Mouse (Mus musculus) embryonic facial prominence, embryonic 11.5 days (tissue): ENCODE data around the gene Mrpl46. TPM values are rescaled to one million over a fixed set of nuclear protein-coding genes. Genes with fewer than 3 reads are reported as not detected.

Experiments
- ATAC-seq: fragments of 200-750 bp; cut with Nextera tagmentation; replicated peaks from 2 replicates; pipeline ENCODE4 v1.8.0; 2017; ENCODE audit warnings: low read depth; ENCODE audit not compliant: insufficient number of reproducible peaks, low FRiP score, low TSS enrichment
- DNase-seq: peaks from one replicate; pipeline ENCODE4 v3.0.0-alpha.2; 2015; ENCODE audit warnings: low spot score
- H3K27ac ChIP-seq: fragments of 300-500 bp; sonication (generic); replicated peaks from 2 replicates; pipeline ENCODE4 v1.5.1; 2014; ENCODE audit warnings: mild to moderate bottlenecking, low read depth, low read length, control low read depth
- H3K27me3 ChIP-seq: fragments of 300-500 bp; sonication (generic); 2 replicates; pipeline ENCODE4 v1.6.1; 2014; ENCODE audit warnings: mild to moderate bottlenecking, low read length, moderate library complexity, mixed read lengths; ENCODE audit not compliant: control insufficient read depth, insufficient read depth
- H3K36me3 ChIP-seq: fragments of 300-500 bp; sonication (generic); replicated peaks from 2 replicates; pipeline ENCODE4 v1.6.1; 2014; ENCODE audit warnings: low read depth, mild to moderate bottlenecking, low read length, moderate library complexity, mixed read lengths; ENCODE audit not compliant: control insufficient read depth, insufficient read depth
- H3K4me1 ChIP-seq: fragments of 300-500 bp; sonication (generic); 2 replicates; pipeline ENCODE4 v1.6.1; 2014; ENCODE audit warnings: low read length, mixed read lengths; ENCODE audit not compliant: control insufficient read depth, insufficient read depth
- H3K4me2 ChIP-seq: fragments of 300-500 bp; sonication (generic); 2 replicates; pipeline ENCODE4 v1.6.1; 2014; ENCODE audit warnings: low read depth, mild to moderate bottlenecking, control low read depth, low read length, moderate library complexity
- H3K4me3 ChIP-seq: fragments of 300-500 bp; sonication (generic); 2 replicates; pipeline ENCODE4 v1.5.1; 2014; ENCODE audit warnings: low read depth, low read length, control low read depth
- H3K9ac ChIP-seq: fragments of 300-500 bp; sonication (generic); replicated peaks from 2 replicates; pipeline ENCODE4 v1.6.1; 2014; ENCODE audit warnings: mild to moderate bottlenecking, control low read depth, low read length
- H3K9me3 ChIP-seq: fragments of 300-500 bp; sonication (generic); replicated peaks from 2 replicates; pipeline ENCODE4 v1.6.1; 2016; ENCODE audit warnings: mild to moderate bottlenecking, low read length, inconsistent platforms, mixed read lengths; ENCODE audit not compliant: control insufficient read depth
- WGBS: fragments of 180-500 bp; shearing (Covaris S2); extraction: QIAGEN DNeasy Blood & Tissue Kit; methylation state at CpG from one replicate; pipeline ENCODE4 v1.1.7; 2014; 5-methylcytosine and 5-hydroxymethylcytosine counted together
- polyA plus RNA-seq: library from polyadenylated mRNA; unstranded; fragments of >200 nt; fragmentation: Nextera tagmentation; extraction: Ambion mirVana; gene quantifications from 2 replicates; pipeline ENCODE4 v1.2.1, GENCODE M21; 2014

The Mrpl46 gene
- polyA plus RNA-seq: 77.3 and 80.7 TPM in 2 replicates

DNA sequence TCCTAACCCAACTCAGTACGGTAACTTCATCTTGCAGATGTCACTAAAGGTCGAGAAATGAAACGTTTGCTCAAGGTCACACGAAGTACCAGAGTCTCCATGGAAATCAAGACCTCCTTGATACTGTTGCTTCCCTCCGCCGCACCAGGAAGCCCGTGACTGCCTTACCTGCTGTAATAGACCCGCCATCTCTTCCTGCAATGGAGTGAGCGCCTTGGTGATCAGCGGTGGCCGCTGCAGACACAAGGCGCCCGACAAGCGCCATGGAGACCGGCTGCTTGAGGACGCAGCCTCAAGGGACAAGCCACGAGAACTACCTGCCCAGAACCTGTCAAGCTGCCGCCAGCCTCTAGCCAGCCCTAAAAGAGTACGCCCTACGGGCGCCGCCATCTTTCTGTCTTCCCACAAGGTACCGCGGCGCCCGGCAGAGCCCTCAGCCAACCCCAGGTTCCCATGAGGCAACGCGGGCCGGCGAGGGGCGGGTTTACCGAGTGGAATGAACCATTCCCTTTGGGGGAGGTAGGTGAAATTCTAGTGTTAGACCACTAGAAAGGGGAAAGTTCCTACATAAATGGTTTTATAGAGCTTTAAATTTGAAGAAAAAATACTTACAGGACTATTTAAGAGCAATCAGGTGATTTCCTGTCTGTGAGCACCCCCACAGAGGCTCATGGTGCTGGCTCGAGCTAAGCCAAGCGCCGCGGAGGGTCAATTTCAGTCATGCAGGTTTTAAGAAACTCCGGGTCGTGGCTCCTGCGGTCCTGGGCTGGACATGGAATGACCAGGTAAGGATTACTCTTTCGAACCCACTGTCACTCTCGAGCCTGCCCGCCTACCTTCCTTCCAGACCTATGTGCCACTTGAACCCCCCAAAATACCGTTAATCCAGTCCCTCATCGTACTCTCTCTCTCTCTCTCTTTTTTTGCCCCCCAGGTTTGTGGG is at the start of gene Mrpl46, which contains the start of gene Mrps11:
Gene Mrpl46 (minus strand): TSS at position 893 of the 943 bp plus-strand sequence.
Gene Mrps11 (plus strand): TSS at position 481 of the 943 bp plus-strand sequence.
- WGBS: under 1% methylated on average over 44 of the region's 44 CpGs
- Histone ChIP-seq H3K36me3 (no peaks in the 10 kb centered on the region; the same call in 1 of the 2 replicates), H3K9me3 (no peaks in the 10 kb centered on the region), H3K27me3 (no peaks in the 10 kb centered on the region), H3K4me2 (peak within 1 kb of the TSS; percentile 63), H3K4me3 (peak within 1 kb of the TSS; percentile 88), H3K4me1 (no peaks in the 10 kb centered on the region), H3K9ac (peak within 1 kb of the TSS; percentile 73), H3K27ac (no peak within 1 kb of the TSS)
- peak; percentile 98 for ATAC-seq
- DNase-seq: peak; percentile 93

DNA sequence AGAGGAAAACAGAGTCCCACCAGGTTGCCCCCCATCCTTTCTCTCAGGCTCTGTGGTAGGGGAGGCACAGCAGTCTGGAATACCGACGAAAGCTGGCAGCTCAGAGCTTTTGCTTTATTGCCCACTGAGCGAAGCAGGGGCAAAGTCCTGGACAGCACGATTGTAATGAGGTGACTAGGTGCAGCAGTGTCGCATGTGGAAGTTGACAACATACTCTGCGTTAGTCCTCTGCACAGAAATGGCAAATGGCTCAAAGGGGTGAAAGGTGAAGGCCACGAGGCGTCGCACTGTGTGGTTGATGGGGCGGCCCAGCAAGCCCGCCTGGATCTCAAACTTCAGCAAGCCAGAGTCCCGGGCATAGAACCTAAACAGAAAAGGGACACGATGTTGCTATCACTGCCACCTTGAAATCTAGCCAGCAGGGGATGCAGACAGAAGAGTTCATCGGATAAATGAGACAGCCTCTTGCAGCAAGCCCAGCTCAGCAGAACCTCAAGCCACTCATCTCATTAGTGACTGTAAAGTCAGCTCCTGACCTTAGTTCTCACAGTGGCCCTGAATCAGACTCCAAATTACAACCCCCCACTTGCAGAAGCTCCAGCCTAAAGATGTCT is 44.5 kb upstream of the Mrpl46 start:
- WGBS: 89% methylated on average over 14 of the region's 14 CpGs
- no peak overlapping the region for H3K4me3 ChIP-seq
- no peak overlapping the region for H3K4me2 ChIP-seq
- no peak overlapping the region for H3K9ac ChIP-seq
- no peaks in the 10 kb centered on the region for H3K27me3 ChIP-seq
- no peaks in the 10 kb centered on the region for H3K4me1 ChIP-seq
- no peak for ATAC-seq
- H3K36me3 ChIP-seq: no peaks in the 10 kb centered on the region
- DNase-seq: no peak
- H3K9me3 ChIP-seq: no peaks in the 10 kb centered on the region
- no peak overlapping the region for H3K27ac ChIP-seq

DNA sequence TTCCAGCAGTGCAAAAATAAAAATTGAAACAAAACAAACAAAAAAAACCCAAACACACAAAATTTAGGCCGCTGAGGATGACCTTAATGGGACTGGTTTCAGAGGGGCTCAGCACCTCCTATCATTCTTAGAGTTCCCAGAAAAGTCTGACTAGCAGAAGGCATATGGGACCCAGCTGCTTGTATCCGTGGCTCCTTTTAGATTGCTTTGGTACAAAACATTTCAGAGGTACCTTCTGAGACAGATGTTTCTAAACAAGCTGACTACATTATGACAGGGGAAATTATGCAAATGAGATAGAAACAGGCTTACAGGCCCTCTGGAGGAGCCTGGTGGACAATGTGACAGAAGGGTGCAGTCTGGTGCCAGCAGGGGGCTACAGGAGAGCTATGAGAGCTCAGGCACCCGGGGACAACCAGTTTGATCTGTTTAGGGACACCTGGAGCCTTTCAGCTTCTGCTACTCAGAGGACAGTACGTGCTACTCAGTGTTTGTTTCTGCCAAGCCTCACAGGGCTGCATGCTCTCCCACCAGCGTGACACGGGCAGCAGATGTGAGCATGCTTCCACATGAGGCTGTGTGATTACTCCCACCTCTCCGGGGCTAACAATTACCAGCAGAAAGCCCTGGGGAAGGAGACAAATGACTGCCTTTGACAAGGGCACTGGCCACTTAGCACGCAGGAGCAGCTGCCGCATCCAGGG is 43.5 kb upstream of the Mrpl46 start:
- Histone ChIP-seq H3K4me3 (no peak overlapping the region), H3K4me1 (no peaks in the 10 kb centered on the region), H3K27me3 (no peaks in the 10 kb centered on the region), H3K36me3 (no peaks in the 10 kb centered on the region), H3K9ac (no peak overlapping the region), H3K27ac (no peak overlapping the region), H3K4me2 (no peak overlapping the region), H3K9me3 (no peaks in the 10 kb centered on the region)
- DNase-seq (no peak), ATAC-seq (peak; percentile 75; the same call in 1 of the 2 replicates)
- WGBS: 56% methylated on average over 9 of the region's 9 CpGs

DNA sequence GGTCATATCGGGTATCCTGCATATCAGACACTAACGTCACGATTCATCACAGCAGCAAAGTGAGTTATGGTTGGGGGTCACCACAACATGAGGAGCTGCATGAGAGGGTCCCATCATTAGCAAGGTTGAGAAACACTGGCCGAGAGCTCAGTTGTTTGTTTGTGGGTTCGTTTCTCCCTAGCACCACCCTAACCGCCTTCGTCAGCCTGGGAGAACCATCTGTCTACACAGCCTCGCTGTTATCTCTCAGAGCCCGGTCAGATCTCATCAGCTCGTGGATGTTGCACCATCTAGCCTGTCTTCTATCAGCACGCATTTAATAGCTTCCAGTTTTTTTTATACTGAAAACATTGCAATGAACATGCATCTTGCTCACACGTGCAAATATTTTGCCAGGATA is 35.0 kb upstream of the Mrpl46 start:
- no peak overlapping the region for H3K9ac ChIP-seq
- H3K9me3 ChIP-seq: no peaks in the 10 kb centered on the region
- no peak overlapping the region for H3K4me2 ChIP-seq
- ATAC-seq (no peak), DNase-seq (no peak)
- WGBS: 88% methylated on average over 12 of the region's 12 CpGs
- H3K4me3 ChIP-seq: no peak overlapping the region
- H3K27me3 ChIP-seq: no peaks in the 10 kb centered on the region
- H3K4me1 ChIP-seq: no peaks in the 10 kb centered on the region
- H3K27ac ChIP-seq: no peak overlapping the region
- H3K36me3 ChIP-seq: no peaks in the 10 kb centered on the region

DNA sequence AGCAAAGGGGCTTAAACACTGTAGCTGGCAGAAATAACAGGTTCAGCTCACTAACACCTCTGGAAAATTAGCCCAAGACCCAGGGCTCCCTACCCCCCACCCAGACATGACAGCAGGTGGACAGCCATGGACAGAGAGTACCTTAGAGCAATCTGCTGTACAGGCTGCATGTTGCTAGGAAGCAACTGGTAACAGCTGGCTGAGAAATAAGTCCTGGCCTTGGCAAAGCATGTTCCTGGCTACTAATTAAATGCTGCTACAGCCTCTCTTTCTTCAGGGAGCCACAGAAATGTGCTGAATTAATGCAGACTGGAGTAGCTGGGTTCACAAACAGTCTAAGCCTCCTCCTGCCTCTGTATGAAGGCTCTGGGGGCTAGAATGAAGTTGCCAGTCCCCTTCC is 31.4 kb upstream of the Mrpl46 start:
- no peak overlapping the region for H3K4me3 ChIP-seq
- no peaks in the 10 kb centered on the region for H3K36me3 ChIP-seq
- H3K27ac ChIP-seq: no peak overlapping the region
- no peaks in the 10 kb centered on the region for H3K4me1 ChIP-seq
- no peaks in the 10 kb centered on the region for H3K9me3 ChIP-seq
- ATAC-seq (no peak), DNase-seq (no peak)
- H3K4me2 ChIP-seq: no peak overlapping the region
- no peak overlapping the region for H3K9ac ChIP-seq
- no peaks in the 10 kb centered on the region for H3K27me3 ChIP-seq

DNA sequence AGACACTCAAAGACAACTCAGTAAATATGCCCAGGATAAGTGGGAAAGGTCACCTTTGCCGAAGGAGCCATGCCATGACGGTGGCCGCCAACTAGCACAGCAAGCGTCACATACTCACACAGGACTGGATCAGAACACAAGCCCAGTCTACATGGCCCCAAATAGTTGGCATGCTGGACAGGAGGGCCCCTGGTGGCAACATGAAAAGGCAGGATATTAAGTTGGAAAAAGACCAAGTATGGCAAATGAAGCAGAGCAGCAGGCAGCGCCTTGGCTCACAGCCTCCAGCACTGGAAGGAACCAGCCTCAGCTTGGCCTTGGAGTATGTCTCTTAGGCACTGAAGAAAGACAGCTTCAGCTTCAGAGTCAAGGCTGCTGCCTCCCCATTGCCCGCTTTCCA is 30.5 kb upstream of the Mrpl46 start:
- no peak overlapping the region for H3K9ac ChIP-seq

DNA sequence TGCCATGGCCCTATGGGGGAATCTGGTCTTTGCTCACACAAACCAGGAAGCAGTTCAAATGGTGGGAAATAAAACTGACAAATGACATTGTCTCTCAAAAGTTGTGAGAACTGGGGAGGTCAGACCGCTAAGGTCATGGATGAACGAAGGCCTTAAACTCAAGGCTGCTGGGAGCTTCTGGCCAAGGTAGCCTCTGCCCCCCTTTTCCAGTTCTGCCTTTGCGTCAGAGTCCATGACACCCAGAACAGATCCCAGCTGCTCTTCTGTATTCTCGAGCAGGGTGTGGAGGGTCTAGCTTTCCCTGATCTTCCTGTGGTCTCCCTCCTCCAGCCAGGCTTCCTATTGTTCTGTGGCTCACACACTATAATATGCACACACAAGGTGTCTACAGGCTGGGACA is 23.9 kb upstream of the Mrpl46 start:
- H3K36me3 ChIP-seq: no peaks in the 10 kb centered on the region
- no peaks in the 10 kb centered on the region for H3K27me3 ChIP-seq
- no peak overlapping the region for H3K4me3 ChIP-seq
- no peak overlapping the region for H3K9ac ChIP-seq
- ATAC-seq (no peak), DNase-seq (no peak)
- H3K4me1 ChIP-seq: no peaks in the 10 kb centered on the region
- no peak overlapping the region for H3K27ac ChIP-seq
- 83% methylated on average over 4 of the region's 4 CpGs for WGBS
- no peak overlapping the region for H3K4me2 ChIP-seq
- no peaks in the 10 kb centered on the region for H3K9me3 ChIP-seq

More for the DNA sequence above, 30.5 kb upstream of the Mrpl46 start:
- Histone ChIP-seq H3K36me3 (no peaks in the 10 kb centered on the region), H3K4me3 (no peak overlapping the region), H3K4me2 (no peak overlapping the region), H3K9me3 (no peaks in the 10 kb centered on the region), H3K27me3 (no peaks in the 10 kb centered on the region), H3K4me1 (no peaks in the 10 kb centered on the region), H3K27ac (no peak overlapping the region)
- ATAC-seq (no peak), DNase-seq (no peak)
- WGBS: 91% methylated on average over 6 of the region's 6 CpGs
